Mouse (Mus musculus) liver, embryonic 15.5 days (tissue): Measurements from ENCODE around the gene Nkapd1. TPM values are rescaled to one million over a fixed set of nuclear protein-coding genes. Genes with fewer than 3 reads are reported as not detected.
A peak's percentile ranks its signal among the peaks of the same experiment; 100 is the strongest.

Experiments used
- ATAC-seq: fragments of 200-750 bp; cut with Nextera tagmentation; 2 replicates; pipeline ENCODE4 v1.8.0; 2017; ENCODE audit warnings: moderate number of reproducible peaks, mild to moderate bottlenecking, moderate library complexity; ENCODE audit not compliant: insufficient read depth
- H3K27ac ChIP-seq: fragments of 300-500 bp; sonication (generic); replicated peaks from 2 replicates; pipeline ENCODE4 v1.5.1; 2015; ENCODE audit warnings: mild to moderate bottlenecking, inconsistent platforms
- H3K27me3 ChIP-seq: fragments of 300-500 bp; sonication (generic); 2 replicates; pipeline ENCODE4 v1.6.1; 2015; ENCODE audit warnings: mild to moderate bottlenecking, inconsistent platforms
- H3K36me3 ChIP-seq: fragments of 300-500 bp; sonication (generic); replicated peaks from 2 replicates; pipeline ENCODE4 v1.6.1; 2015; ENCODE audit warnings: moderate library complexity, mild to moderate bottlenecking, inconsistent platforms
- H3K4me1 ChIP-seq: fragments of 300-500 bp; sonication (generic); replicated peaks from 2 replicates; pipeline ENCODE4 v1.6.1; 2015; ENCODE audit warnings: inconsistent platforms
- H3K4me2 ChIP-seq: fragments of 300-500 bp; sonication (generic); 2 replicates; pipeline ENCODE4 v1.6.1; 2015; ENCODE audit warnings: moderate library complexity, mild to moderate bottlenecking, inconsistent platforms
- H3K4me3 ChIP-seq: fragments of 300-500 bp; sonication (generic); replicated peaks from 2 replicates; pipeline ENCODE4 v1.5.1; 2015; ENCODE audit warnings: mild to moderate bottlenecking, inconsistent platforms
- H3K9ac ChIP-seq: fragments of 300-500 bp; sonication (generic); 2 replicates; pipeline ENCODE4 v1.6.1; 2015; ENCODE audit warnings: moderate library complexity, mild to moderate bottlenecking, inconsistent platforms
- H3K9me3 ChIP-seq: fragments of 300-500 bp; sonication (generic); replicated peaks from 2 replicates; pipeline ENCODE4 v1.6.1; 2016; ENCODE audit warnings: inconsistent platforms
- WGBS: fragments of 180-500 bp; shearing (Covaris S2); methylation state at CpG from one replicate; pipeline ENCODE4 v1.1.7; 2015; ENCODE audit warnings: mixed read lengths; ENCODE audit not compliant: insufficient replicate concordance; 5-methylcytosine and 5-hydroxymethylcytosine counted together
- polyA plus RNA-seq: library from polyadenylated mRNA; unstranded; fragments of >200 nt; fragmentation: Nextera tagmentation; extraction: Ambion mirVana; gene quantifications from 2 replicates; pipeline ENCODE4 v1.2.1, GENCODE M21; 2015

The Nkapd1 gene
- polyA plus RNA-seq, 1 experiment from 2014 or later = 7.0 TPM

- H3K36me3 ChIP-seq = peaks cover 58% of the 10 kb centered on the region
- H3K4me1 ChIP-seq = peaks cover 47% of the 10 kb centered on the region
- peak overlapping the region; percentile 75 for H3K4me2 ChIP-seq
- H3K27ac ChIP-seq = peak overlapping the region; percentile 89
- peak overlapping the region; percentile 77 for H3K4me3 ChIP-seq
- H3K9me3 ChIP-seq = no peaks in the 10 kb centered on the region
- no peaks in the 10 kb centered on the region for H3K27me3 ChIP-seq
- 10% methylated on average over 6 of the region's 6 CpGs for WGBS
- ATAC-seq = peak; percentile 39
- peak overlapping the region; percentile 34; the same call in 1 of the 2 replicates for H3K9ac ChIP-seq
These were observed 15.7 kb downstream of the Nkapd1 start for GRCm38 (mm10) chr9:50601536-50601935.

- no peak for ATAC-seq
- Histone ChIP-seq H3K9ac (no peak overlapping the region), H3K4me3 (no peak overlapping the region), H3K4me2 (no peak overlapping the region), H3K36me3 (peaks cover 57% of the 10 kb centered on the region), H3K27me3 (no peaks in the 10 kb centered on the region), H3K4me1 (peaks cover 23% of the 10 kb centered on the region), H3K27ac (no peak overlapping the region), H3K9me3 (no peaks in the 10 kb centered on the region)
- WGBS = 83% methylated on average over 8 of the region's 8 CpGs
These were observed 20.3 kb downstream of the Nkapd1 start for GRCm38 (mm10) chr9:50596973-50597372.

- H3K9ac ChIP-seq = no peak overlapping the region
- ATAC-seq = peak; percentile 70
- 69% methylated on average over 12 of the region's 12 CpGs for WGBS
These were observed 22.4 kb downstream of the Nkapd1 start for GRCm38 (mm10) chr9:50594794-50595417.

GRCm38 (mm10) chr9:50593544-50593943 is 23.7 kb downstream of the Nkapd1 start:
- H3K4me1 ChIP-seq = 0 out of 2 replicates have a peak, but pooled peaks cover 19% of the 10 kb centered on the region
- H3K9me3 ChIP-seq = no peaks in the 10 kb centered on the region
- H3K4me2 ChIP-seq = no peak overlapping the region
- peaks cover 34% of the 10 kb centered on the region for H3K36me3 ChIP-seq
- H3K27ac ChIP-seq = no peak overlapping the region; the same call in 1 of the 2 replicates
- no peak overlapping the region for H3K9ac ChIP-seq
- H3K4me3 ChIP-seq = no peak overlapping the region
- 58% methylated on average over 3 of the region's 3 CpGs for WGBS
- H3K27me3 ChIP-seq = no peaks in the 10 kb centered on the region
- no peak for ATAC-seq

More at GRCm38 (mm10) chr9:50594794-50595417, 22.4 kb downstream of the Nkapd1 start:
- H3K4me3 ChIP-seq = no peak overlapping the region
- no peaks in the 10 kb centered on the region for H3K27me3 ChIP-seq
- 0 out of 2 replicates have a peak, but pooled peaks cover 19% of the 10 kb centered on the region for H3K4me1 ChIP-seq
- peak overlapping the region; percentile 71 for H3K27ac ChIP-seq
- H3K4me2 ChIP-seq = peak overlapping the region; percentile 18; the same call in 1 of the 2 replicates
- peaks cover 48% of the 10 kb centered on the region for H3K36me3 ChIP-seq
- H3K9me3 ChIP-seq = no peaks in the 10 kb centered on the region

GRCm38 (mm10) chr9:50592955-50593354 is 24.3 kb downstream of the Nkapd1 start:
- no peak for ATAC-seq
- H3K9ac ChIP-seq = no peak overlapping the region

GRCm38 (mm10) chr9:50590856-50591518 is 26.3 kb downstream of the Nkapd1 start:
- peaks cover 25% of the 10 kb centered on the region for H3K4me1 ChIP-seq
- no peak overlapping the region for H3K9ac ChIP-seq
- no peak overlapping the region for H3K4me3 ChIP-seq
- no peak for ATAC-seq
- H3K9me3 ChIP-seq = no peaks in the 10 kb centered on the region
- H3K27me3 ChIP-seq = no peaks in the 10 kb centered on the region
- H3K36me3 ChIP-seq = peaks cover 9% of the 10 kb centered on the region
- WGBS = 53% methylated on average over 10 of the region's 10 CpGs
- peak overlapping the region; percentile 19 for H3K27ac ChIP-seq
- no peak overlapping the region for H3K4me2 ChIP-seq

More at GRCm38 (mm10) chr9:50592955-50593354, 24.3 kb downstream of the Nkapd1 start:
- Histone ChIP-seq H3K36me3 (peaks cover 28% of the 10 kb centered on the region), H3K4me1 (0 out of 2 replicates have a peak, but pooled peaks cover 19% of the 10 kb centered on the region), H3K4me2 (no peak overlapping the region), H3K9me3 (no peaks in the 10 kb centered on the region), H3K4me3 (no peak overlapping the region), H3K27me3 (no peaks in the 10 kb centered on the region), H3K27ac (no peak overlapping the region)
- WGBS = 80% methylated on average over 9 of the region's 9 CpGs

- 49% methylated on average over 4 of the region's 4 CpGs for WGBS
- Histone ChIP-seq H3K27ac (no peak overlapping the region), H3K4me1 (peaks cover 20% of the 10 kb centered on the region), H3K4me3 (no peak overlapping the region), H3K36me3 (no peaks in the 10 kb centered on the region), H3K4me2 (no peak overlapping the region), H3K9me3 (no peaks in the 10 kb centered on the region), H3K9ac (no peak overlapping the region), H3K27me3 (no peaks in the 10 kb centered on the region)
- ATAC-seq = no peak
These were observed 30.3 kb downstream of the Nkapd1 start for GRCm38 (mm10) chr9:50586955-50587354.

GRCm38 (mm10) chr9:50585145-50585818 is 32.0 kb downstream of the Nkapd1 start:
- H3K4me1 ChIP-seq = peaks cover 6% of the 10 kb centered on the region
- H3K27me3 ChIP-seq = no peaks in the 10 kb centered on the region
- H3K9ac ChIP-seq = no peak overlapping the region
- ATAC-seq = no peak
- no peak overlapping the region for H3K4me3 ChIP-seq
- WGBS = 59% methylated on average over 6 of the region's 6 CpGs
- no peak overlapping the region for H3K4me2 ChIP-seq
- H3K27ac ChIP-seq = no peak overlapping the region
- no peaks in the 10 kb centered on the region for H3K9me3 ChIP-seq
- no peaks in the 10 kb centered on the region for H3K36me3 ChIP-seq

GRCm38 (mm10) chr9:50580370-50580769 is 36.9 kb downstream of the Nkapd1 start:
- WGBS = 37% methylated on average over 4 of the region's 4 CpGs
- no peak for ATAC-seq
- Histone ChIP-seq H3K9ac (no peak overlapping the region), H3K4me3 (no peak overlapping the region), H3K9me3 (no peaks in the 10 kb centered on the region), H3K4me2 (no peak overlapping the region), H3K36me3 (no peaks in the 10 kb centered on the region), H3K4me1 (no peaks in the 10 kb centered on the region), H3K27ac (no peak overlapping the region), H3K27me3 (no peaks in the 10 kb centered on the region)

GRCm38 (mm10) chr9:50569599-50570525 is 47.4 kb downstream of the Nkapd1 start:
- no peaks in the 10 kb centered on the region for H3K27me3 ChIP-seq
- no peak overlapping the region for H3K4me2 ChIP-seq
- H3K36me3 ChIP-seq = no peaks in the 10 kb centered on the region
- H3K9ac ChIP-seq = no peak overlapping the region
- no peak overlapping the region for H3K27ac ChIP-seq
- no peak overlapping the region for H3K4me3 ChIP-seq
- whole genome bisulfite sequencing = 53% methylated on average over 10 of the region's 10 CpGs
- H3K4me1 ChIP-seq = no peaks in the 10 kb centered on the region
- H3K9me3 ChIP-seq = no peaks in the 10 kb centered on the region
- ATAC-seq = no peak
